Mouse (Mus musculus): ENCODE data around the gene Mak.

The Mak gene

GRCm38 (mm10) chr13:41079421-41079780, at the start of gene Mak:
Gene Mak (minus strand): TSS chr13:41079706.
- peak; percentile 70 to 76 for DNase-seq (ENCODE audit: low spot score in 2 of 2)

- peak; percentile 40 to 47 for DNase-seq (ENCODE audit: low spot score in 2 of 2)
Measured at GRCm38 (mm10) chr13:41129061-41129460, 49.6 kb upstream of the Mak start.

GRCm38 (mm10) chr13:41128326-41128725, 48.8 kb upstream of the Mak start:
- no peak for DNase-seq (ENCODE audit: low spot score in 2 of 2)

GRCm38 (mm10) chr13:41123666-41124225, 44.2 kb upstream of the Mak start:
- no peak for DNase-seq (ENCODE audit: low spot score in 2 of 2)

- DNase-seq (ENCODE audit: low spot score in 2 of 2): no peak
Measured at GRCm38 (mm10) chr13:41119152-41119945, 39.8 kb upstream of the Mak start.

- DNase-seq (ENCODE audit: low spot score in 2 of 2): no peak
Measured at GRCm38 (mm10) chr13:41113940-41114339, 34.4 kb upstream of the Mak start, which contains the start of gene Sycp2l. Gene Sycp2l (plus strand): TSS chr13:41114307.

- no peak for DNase-seq (ENCODE audit: low spot score in 2 of 2)
Measured at GRCm38 (mm10) chr13:41110935-41111334, 31.4 kb upstream of the Mak start, which contains the start of gene Gcm2. Gene Gcm2 (minus strand): TSS chr13:41111035.

- DNase-seq (ENCODE audit: low spot score in 2 of 2): no peak
Measured at GRCm38 (mm10) chr13:41105541-41105940, 26.0 kb upstream of the Mak start.

- no peak for DNase-seq (ENCODE audit: low spot score in 2 of 2)
Measured at GRCm38 (mm10) chr13:41103841-41104525, 24.5 kb upstream of the Mak start.

- DNase-seq (ENCODE audit: low spot score in 2 of 2): no peak
Measured at GRCm38 (mm10) chr13:41100031-41100430, 20.5 kb upstream of the Mak start.

- no peak for DNase-seq (ENCODE audit: low spot score in 2 of 2)
Measured at GRCm38 (mm10) chr13:41098325-41098724, 18.8 kb upstream of the Mak start.

GRCm38 (mm10) chr13:41097324-41098058, 18.0 kb upstream of the Mak start:
- DNase-seq (ENCODE audit: low spot score in 2 of 2): no peak

GRCm38 (mm10) chr13:41094160-41094559, 14.7 kb upstream of the Mak start:
- no peak for DNase-seq (ENCODE audit: low spot score in 2 of 2)

- DNase-seq (ENCODE audit: low spot score in 2 of 2): no peak
Measured at GRCm38 (mm10) chr13:41091271-41091670, 11.8 kb upstream of the Mak start.

- no peak for DNase-seq (ENCODE audit: low spot score in 2 of 2)
Measured at GRCm38 (mm10) chr13:41088746-41089145, 9.2 kb upstream of the Mak start.

- no peak for DNase-seq (ENCODE audit: low spot score in 2 of 2)
Measured at GRCm38 (mm10) chr13:41085140-41085539, 5.6 kb upstream of the Mak start.

GRCm38 (mm10) chr13:41084521-41084920, 5.0 kb upstream of the Mak start:
- no peak for DNase-seq (ENCODE audit: low spot score in 2 of 2)

- no peak for DNase-seq (ENCODE audit: low spot score in 2 of 2)
Measured at GRCm38 (mm10) chr13:41080700-41081099, 1.2 kb upstream of the Mak start.

- no peak for DNase-seq (ENCODE audit: low spot score in 2 of 2)
Measured at GRCm38 (mm10) chr13:41079859-41080258, 353 bp upstream of the Mak start.

GRCm38 (mm10) chr13:41078690-41079420, 651 bp downstream of the Mak start:
- DNase-seq (ENCODE audit: low spot score in 2 of 2): no peak

- DNase-seq (ENCODE audit: low spot score in 2 of 2): no peak
Measured at GRCm38 (mm10) chr13:41077921-41078320, 1.6 kb downstream of the Mak start.
